Mouse (Mus musculus) adrenal gland, postnatal 4 days (tissue): Measurements from ENCODE around the gene Phf19. TPM values are rescaled to one million over a fixed set of nuclear protein-coding genes. Genes with fewer than 3 reads are reported as not detected.

Experiments used
- DNase-seq, 2 experiments: peaks; one replicate each; pipeline ENCODE4 v3.0.0; 2021 to 2022; ENCODE audit warnings: low spot score in 2 of 2, mixed read lengths in 2 of 2
- total RNA-seq, 2 experiments: library from RNA; stranded (reverse); gene quantifications; 2 replicates each; pipeline ENCODE4 v1.2.3; 2021

Phf19 gene
- total RNA-seq, 2 experiments from 2014 or later, result 8.3 to 10.4 TPM

- DNase-seq, result no peak
Observed at GRCm38 (mm10) chr2:34940246-34940645, 26.4 kb upstream of the Phf19 start.

DNA sequence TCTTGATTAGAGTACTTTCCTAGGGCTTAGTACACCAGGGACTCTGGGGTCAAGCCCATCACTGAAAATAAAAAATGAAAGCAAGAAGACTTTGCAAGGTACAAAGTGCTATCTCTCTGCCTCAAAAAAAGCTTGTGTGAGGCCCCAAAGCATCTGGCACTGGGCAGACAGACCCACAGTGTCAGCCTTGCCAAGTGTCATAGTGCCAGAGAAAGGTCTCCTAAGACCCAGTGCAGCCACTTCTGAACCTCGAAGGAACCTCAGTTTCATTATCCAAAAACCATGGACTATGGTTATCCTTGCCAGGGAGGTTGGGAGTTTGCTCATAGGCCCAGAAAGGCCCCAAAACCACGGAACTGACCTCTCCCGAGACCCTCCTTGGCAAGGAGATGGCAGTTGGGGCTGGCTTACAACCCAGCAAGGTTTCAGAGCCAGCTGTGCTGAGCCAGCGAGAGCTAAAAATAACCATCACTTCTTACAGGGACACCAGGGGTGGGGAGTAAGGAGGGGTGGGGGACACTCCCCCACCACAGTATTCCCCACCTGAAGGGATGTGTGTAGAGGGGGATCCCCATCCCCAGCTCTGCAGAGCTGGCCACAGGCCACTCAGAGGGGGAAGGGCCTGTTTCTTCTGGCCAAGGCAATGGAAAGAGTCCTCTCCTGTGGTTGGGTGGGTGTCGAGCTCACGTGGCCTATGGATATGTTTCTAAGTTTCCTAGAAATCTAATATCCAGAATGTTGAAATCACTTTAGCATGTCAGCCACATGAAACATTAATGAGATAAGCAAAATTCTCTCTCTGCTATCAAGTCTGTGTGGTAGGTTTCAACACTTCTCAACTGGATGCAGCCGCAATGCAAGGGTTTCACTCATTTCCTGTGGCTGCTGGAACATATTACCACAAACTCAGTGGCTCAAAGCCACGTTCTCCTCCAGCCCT is 24.7 kb upstream of the Phf19 start:
- no peak for DNase-seq

DNA sequence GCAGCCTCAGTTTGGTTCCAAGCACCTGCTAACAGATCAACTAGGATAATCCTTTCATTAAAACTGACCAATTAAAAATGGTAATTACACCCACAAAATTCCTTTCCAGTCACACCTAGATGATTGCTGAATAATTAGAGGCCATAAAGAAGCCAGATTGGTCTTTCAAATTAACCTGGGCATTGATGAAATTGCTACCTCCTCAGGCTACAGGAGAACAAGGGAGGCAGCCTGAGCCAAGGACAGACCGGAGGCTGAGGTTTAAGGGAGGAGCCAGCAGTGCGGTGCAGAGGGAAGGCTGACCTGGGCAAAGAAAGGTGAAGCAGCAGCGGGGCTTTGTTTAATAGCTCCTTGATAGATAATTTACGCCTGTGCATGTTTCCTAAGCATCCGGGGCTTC is 23.6 kb upstream of the Phf19 start:
- no peak for DNase-seq

DNA sequence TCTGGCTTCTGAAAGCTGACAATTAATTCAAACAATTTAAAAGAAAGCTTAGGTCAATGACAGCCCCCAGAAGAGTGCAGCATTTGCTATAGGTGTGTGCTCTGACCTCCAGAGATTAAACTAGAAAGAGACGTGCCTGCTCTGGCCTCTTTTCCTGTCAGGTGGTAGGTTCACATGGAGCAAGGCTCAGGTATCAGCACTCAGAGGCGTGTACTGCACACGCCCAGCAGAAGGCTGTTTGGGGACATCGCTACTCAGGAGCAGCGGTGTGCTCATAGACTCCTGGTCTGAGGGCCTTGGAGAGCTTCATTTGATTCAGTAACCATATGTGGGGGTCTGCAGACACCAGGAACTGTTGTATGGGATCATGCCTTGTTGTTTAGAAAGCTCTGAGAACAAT is 13.5 kb upstream of the Phf19 start:
- no peak for DNase-seq

GRCm38 (mm10) chr2:34922729-34923128 is 8.9 kb upstream of the Phf19 start:
- no peak for DNase-seq

DNA sequence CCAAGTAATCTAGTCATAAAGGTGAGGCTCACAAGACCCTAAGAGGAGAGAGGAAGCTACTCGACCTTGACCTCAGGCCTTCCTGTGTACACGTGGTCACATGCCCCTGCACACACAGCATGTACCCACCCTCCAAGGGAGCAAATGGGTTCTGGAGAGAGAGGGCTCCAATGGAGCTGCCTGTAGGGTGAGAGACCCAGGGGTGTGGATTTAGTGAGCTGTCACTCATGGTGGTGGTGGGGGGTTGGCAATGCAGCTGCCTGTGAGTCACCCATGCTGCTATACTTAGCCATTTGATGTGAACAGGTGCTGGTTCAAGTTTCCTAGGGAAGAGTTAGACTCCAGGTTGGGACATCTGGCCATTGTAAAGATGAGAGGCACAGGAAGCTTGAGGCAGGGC is 6.3 kb upstream of the Phf19 start:
- no peak for DNase-seq

GRCm38 (mm10) chr2:34915103-34915502 is 1.3 kb upstream of the Phf19 start:
- DNase-seq, result no peak

- no peak for DNase-seq
Observed at GRCm38 (mm10) chr2:34914823-34915082, 927 bp upstream of the Phf19 start.

- DNase-seq, result peak in 1 of 2 experiments; percentile 27
Observed at GRCm38 (mm10) chr2:34914069-34914822, 420 bp upstream of the Phf19 start.

DNA sequence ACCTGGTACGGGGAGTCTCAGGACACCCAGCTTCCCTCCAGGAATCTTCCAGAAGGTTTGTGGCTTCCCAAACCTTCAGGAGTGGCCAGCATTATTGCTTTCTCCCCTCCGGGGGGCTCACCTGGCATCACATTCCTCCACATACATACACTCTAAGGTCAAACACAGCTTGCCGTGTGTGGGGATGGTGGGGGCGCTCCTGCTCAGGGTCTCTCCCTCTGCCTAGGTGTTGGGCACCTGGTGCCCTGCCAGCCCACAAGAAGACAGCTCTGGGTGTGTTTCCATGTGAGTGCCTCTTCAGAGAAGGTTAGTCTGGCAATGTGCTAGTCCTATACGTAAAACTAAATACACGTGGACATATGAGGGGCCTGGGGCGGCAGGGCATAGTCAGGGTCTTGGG is 1.2 kb downstream of the Phf19 start:
- no peak for DNase-seq

GRCm38 (mm10) chr2:34911871-34912270 is 2.0 kb downstream of the Phf19 start:
- DNase-seq, result no peak

- no peak for DNase-seq
Observed at GRCm38 (mm10) chr2:34909719-34910118, 4.1 kb downstream of the Phf19 start.

DNA sequence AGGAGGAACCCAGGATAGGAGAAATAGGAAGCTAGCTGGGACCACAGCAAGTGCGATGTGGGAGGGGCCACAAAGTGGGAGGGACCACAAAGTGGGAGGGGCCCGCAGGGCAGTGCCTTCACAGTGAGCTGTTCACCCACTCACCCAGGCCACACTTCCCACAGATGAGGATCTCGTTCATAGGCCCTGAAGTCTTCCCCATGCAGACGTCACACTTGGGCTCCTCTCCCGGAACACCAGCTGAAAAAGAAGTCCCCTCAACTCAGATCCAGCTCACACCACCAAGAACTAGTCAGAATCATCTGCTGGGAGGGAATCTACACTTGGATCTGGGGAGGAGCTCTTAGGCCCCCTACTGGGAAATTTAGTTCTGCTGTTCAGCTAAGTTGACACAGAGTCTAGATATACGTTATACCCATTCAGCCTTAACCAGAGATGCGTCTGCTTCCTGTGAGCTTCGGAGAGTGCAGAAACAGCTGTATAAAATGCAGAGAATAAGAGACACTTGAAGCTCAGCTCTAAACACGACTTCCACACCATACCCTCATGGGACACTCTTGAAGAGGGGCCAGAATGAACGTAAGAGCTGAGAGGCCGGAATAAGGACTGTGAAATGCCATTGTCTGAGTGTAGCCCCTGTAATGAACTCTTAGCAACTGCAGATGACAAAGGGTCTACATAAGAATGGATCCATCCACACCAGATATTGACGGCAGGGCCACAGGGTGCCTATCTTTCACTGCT is 6.8 kb downstream of the Phf19 start:
- no peak for DNase-seq

- DNase-seq, result no peak
Observed at GRCm38 (mm10) chr2:34906426-34906825, 7.4 kb downstream of the Phf19 start.

DNA sequence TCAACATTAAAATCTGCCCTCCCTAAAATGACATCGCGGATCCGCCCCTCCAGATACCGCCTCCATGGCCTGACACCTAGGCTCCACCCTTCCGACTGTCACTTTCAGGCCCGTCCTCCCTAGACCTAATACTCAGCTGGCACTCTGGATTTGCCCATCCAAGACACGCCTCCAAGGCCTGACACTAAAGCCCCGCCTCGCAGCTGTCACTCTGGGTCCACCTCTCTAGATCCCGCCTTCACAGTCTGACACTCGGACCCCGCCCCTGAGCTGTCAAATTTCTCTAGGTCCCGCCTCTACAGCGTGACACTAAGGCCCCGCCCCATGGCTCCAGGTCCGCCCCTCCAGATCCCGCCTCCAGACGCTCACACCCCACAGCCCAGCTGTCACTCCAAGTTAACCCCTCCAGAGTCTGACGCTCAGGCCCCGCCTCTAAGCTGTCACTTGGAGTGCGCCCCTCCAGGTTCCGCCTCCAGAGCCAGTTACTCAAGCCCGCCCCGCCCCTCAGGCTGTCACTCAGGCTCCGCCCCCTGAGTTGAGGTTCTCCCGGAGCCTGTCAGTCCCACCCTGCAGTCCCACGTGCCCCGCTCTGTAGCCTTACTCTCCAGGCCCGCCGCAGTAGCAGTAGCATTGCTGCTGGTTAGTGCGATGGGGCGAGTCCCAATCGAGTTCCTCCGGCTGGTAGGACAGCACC is 8.8 kb downstream of the Phf19 start:
- peak; percentile 92 to 95 for DNase-seq

DNA sequence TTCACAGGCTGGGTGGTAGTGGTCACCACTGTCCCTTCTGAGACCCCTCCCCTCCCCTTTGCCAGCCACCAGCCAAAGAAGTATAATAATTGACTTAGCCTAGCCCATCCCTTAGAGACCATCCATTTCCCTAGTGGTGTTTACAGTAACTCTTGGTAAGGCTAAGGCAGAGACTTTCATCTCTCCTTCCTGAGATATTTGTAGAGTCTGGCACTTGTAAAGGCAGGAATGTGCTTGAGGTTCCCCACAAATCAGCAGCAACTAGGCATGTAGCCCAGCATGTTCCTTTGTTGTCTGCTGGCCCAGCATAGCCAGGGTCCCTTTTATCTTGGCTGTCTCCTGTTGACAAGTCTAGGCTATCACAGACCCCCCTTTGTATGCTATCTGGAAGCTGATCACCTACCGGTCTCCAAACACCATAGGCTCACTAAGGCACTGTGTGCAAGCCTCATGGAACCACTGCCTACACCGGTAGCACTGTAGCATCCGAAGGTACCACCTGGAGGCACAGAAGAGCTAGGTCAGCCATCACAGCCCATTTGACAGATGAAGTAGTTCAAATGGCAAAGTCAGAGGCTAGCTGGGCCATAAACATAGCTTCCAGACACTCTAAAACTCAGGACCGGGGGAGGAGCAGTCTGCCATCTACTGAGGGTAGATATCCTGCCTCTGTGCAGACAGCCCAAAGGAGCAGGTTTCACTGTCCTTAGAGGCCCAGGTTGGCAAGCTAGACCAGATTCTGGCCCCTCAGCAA is 10.0 kb downstream of the Phf19 start:
- DNase-seq, result no peak

GRCm38 (mm10) chr2:34903191-34903590 is 10.6 kb downstream of the Phf19 start:
- DNase-seq, result no peak

DNA sequence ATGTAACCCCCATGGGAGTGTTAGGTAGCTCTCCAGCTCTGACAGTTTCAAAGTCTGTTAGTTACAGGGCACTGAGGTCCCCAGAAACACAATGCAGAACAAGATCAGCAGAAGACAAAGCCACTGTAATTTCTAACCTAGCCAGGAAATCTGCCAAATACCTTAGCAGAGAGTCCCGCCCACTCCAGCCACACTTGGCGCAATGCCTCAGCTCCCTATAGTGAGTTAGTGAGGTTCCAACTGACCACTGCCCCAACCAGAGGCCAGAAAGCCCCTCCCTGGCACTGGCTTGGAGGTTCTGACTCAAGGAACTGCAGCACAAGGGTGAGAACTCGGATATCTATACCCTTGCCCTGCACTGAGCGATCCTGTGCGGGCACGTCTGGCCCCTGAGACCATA is 11.1 kb downstream of the Phf19 start:
- DNase-seq, result no peak

DNA sequence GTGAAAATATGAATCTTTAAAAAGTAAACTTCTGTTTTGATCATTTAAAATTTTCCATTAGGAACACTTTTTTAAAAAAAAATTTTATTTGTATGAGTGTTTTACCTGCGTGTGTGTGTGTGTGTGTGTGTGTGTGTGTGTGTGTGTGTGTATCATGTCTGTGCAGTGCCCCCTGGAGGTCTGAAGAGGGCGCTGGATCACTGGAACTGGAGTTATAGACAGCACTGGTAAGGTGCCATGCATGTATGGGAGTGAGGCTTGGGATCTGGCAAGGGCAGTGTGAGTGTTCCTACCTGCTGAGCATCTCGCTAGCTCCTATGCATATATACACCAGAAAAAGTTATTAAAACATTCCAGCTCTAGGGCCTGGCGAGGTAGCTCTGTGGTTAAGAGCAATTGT is 12.1 kb downstream of the Phf19 start:
- DNase-seq, result no peak

GRCm38 (mm10) chr2:34900412-34900811 is 13.4 kb downstream of the Phf19 start:
- no peak for DNase-seq

DNA sequence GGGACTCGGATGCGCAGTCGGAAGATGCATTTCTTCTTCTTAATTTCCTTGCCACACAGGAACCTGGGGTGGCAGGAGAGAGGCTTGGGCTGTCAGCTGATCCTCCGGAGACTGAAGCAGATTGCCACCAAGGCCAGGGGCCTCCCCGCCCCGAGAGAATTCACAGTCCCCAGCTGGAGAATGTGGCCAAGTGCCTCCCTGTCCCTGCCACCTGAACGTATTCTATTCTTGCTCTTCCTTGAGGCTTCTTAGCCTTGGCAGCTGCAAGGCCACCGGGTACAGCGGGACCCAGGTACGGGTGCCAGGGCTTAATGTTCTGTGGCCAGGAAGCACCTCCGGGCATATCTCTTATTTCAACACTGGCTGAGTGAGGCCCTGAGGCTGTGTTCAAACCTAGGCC is 14.1 kb downstream of the Phf19 start:
- DNase-seq, result no peak
